Mouse (Mus musculus) stomach, postnatal 0 days (tissue): Measurements from ENCODE around the gene Adam1b. TPM values are rescaled to one million over a fixed set of nuclear protein-coding genes. Genes with fewer than 3 reads are reported as not detected.

Source experiments
- ATAC-seq: fragments of 200-750 bp; cut with Nextera tagmentation; 2 replicates; pipeline ENCODE4 v1.8.0; 2017; ENCODE audit not compliant: low FRiP score, low TSS enrichment
- DNase-seq: peaks from one replicate; pipeline ENCODE4 v3.0.0-alpha.2; 2016; ENCODE audit warnings: low spot score
- H3K27ac ChIP-seq: fragments of 300-500 bp; sonication (generic); replicated peaks from 2 replicates; pipeline ENCODE4 v1.5.1; 2014; ENCODE audit warnings: mild to moderate bottlenecking, control low read depth
- H3K27me3 ChIP-seq: fragments of 300-500 bp; sonication (generic); 2 replicates; pipeline ENCODE4 v1.6.1; 2014; ENCODE audit warnings: low read length; ENCODE audit not compliant: control insufficient read depth, insufficient read depth
- H3K36me3 ChIP-seq: fragments of 300-500 bp; sonication (generic); 2 replicates; pipeline ENCODE4 v1.6.1; 2014; ENCODE audit warnings: low read length, mixed read lengths; ENCODE audit not compliant: control insufficient read depth, insufficient read depth
- H3K4me1 ChIP-seq: fragments of 300-500 bp; sonication (generic); replicated peaks from 2 replicates; pipeline ENCODE4 v1.6.1; 2014; ENCODE audit warnings: antibody characterized with exemption; ENCODE audit not compliant: control insufficient read depth, insufficient read depth
- H3K4me2 ChIP-seq: fragments of 300-500 bp; sonication (generic); replicated peaks from 2 replicates; pipeline ENCODE4 v1.6.1; 2014; ENCODE audit warnings: low read depth, mild to moderate bottlenecking, control low read depth, moderate library complexity
- H3K4me3 ChIP-seq: fragments of 300-500 bp; sonication (generic); 2 replicates; pipeline ENCODE4 v1.5.1; 2014; ENCODE audit warnings: low read depth, low read length, control low read depth
- H3K9ac ChIP-seq: fragments of 300-500 bp; sonication (generic); 2 replicates; pipeline ENCODE4 v1.6.1; 2014; ENCODE audit warnings: mild to moderate bottlenecking, low read length, control low read depth, mixed read lengths
- H3K9me3 ChIP-seq: fragments of 300-500 bp; sonication (generic); 2 replicates; pipeline ENCODE4 v1.6.1; 2016; ENCODE audit warnings: low read length; ENCODE audit not compliant: control insufficient read depth
- CTCF ChIP-seq: IDR thresholded peaks from 2 replicates; pipeline ENCODE4 v1.5.1; 2016; ENCODE audit warnings: antibody characterized with exemption, low read depth, mild to moderate bottlenecking, moderate library complexity
- EP300 ChIP-seq: optimal IDR thresholded peaks from 2 replicates; pipeline ENCODE3; 2016; ENCODE audit warnings: antibody characterized with exemption
- WGBS: fragments of 180-500 bp; shearing (Covaris S2); extraction: QIAGEN DNeasy Blood & Tissue Kit; methylation state at CpG from one replicate; pipeline ENCODE4 v1.1.7; 2014; 5-methylcytosine and 5-hydroxymethylcytosine counted together
- polyA plus RNA-seq: library from polyadenylated mRNA; unstranded; fragments of >200 nt; fragmentation: Nextera tagmentation; extraction: Ambion mirVana; gene quantifications from 2 replicates; pipeline ENCODE4 v1.2.1, GENCODE M21; 2015

The Adam1b gene
- polyA plus RNA-seq, 1 experiment from 2014 or later: not detected

- no peak overlapping the region for H3K4me3 ChIP-seq
- TF ChIP-seq EP300 (no peak), CTCF (no peak)
- H3K36me3 ChIP-seq: no peaks in the 10 kb centered on the region
- no peak overlapping the region for H3K9ac ChIP-seq
- WGBS: 71% methylated on average over 5 of the region's 5 CpGs
- H3K9me3 ChIP-seq: no peaks in the 10 kb centered on the region
- no peak overlapping the region for H3K4me2 ChIP-seq
- H3K27ac ChIP-seq: 0 out of 2 replicates have a peak overlapping the region, but pooled peaks have one; percentile 6
- DNase-seq (no peak), ATAC-seq (no peak)
- H3K27me3 ChIP-seq: no peaks in the 10 kb centered on the region
- H3K4me1 ChIP-seq: no peaks in the 10 kb centered on the region
Measured at GRCm38 (mm10) chr5:121463601-121464250, 39.5 kb downstream of the Adam1b start.

GRCm38 (mm10) chr5:121462967-121463366 is 40.3 kb downstream of the Adam1b start:
- no peak overlapping the region for H3K4me2 ChIP-seq
- no peaks in the 10 kb centered on the region for H3K36me3 ChIP-seq
- DNase-seq: peak; percentile 47
- WGBS: 61% methylated on average over 5 of the region's 5 CpGs
- ATAC-seq: peak; percentile 75
- no peaks in the 10 kb centered on the region for H3K9me3 ChIP-seq
- no peak overlapping the region for H3K9ac ChIP-seq
- no peaks in the 10 kb centered on the region for H3K27me3 ChIP-seq
- TF ChIP-seq CTCF (no peak), EP300 (no peak)
- H3K4me1 ChIP-seq: no peaks in the 10 kb centered on the region
- no peak overlapping the region for H3K4me3 ChIP-seq
- H3K27ac ChIP-seq: no peak overlapping the region

GRCm38 (mm10) chr5:121462171-121462502 is 41.1 kb downstream of the Adam1b start:
- Histone ChIP-seq H3K27ac (no peak overlapping the region), H3K4me1 (no peaks in the 10 kb centered on the region), H3K9me3 (no peaks in the 10 kb centered on the region), H3K9ac (no peak overlapping the region), H3K4me2 (no peak overlapping the region), H3K4me3 (no peak overlapping the region), H3K36me3 (no peaks in the 10 kb centered on the region), H3K27me3 (no peaks in the 10 kb centered on the region)
- DNase-seq: no peak
- TF ChIP-seq EP300: no peak
- no peak for TF ChIP-seq CTCF
- ATAC-seq: no peak
- WGBS: 48% methylated on average over 1 of the region's 1 CpGs

- WGBS: 54% methylated on average over 4 of the region's 4 CpGs
- no peaks in the 10 kb centered on the region for H3K36me3 ChIP-seq
- no peak overlapping the region for H3K4me2 ChIP-seq
- no peak overlapping the region for H3K4me3 ChIP-seq
- ATAC-seq (no peak), DNase-seq (no peak)
- no peaks in the 10 kb centered on the region for H3K9me3 ChIP-seq
- H3K4me1 ChIP-seq: no peaks in the 10 kb centered on the region
- no peaks in the 10 kb centered on the region for H3K27me3 ChIP-seq
- H3K27ac ChIP-seq: no peak overlapping the region
- TF ChIP-seq CTCF (no peak), EP300 (no peak)
- H3K9ac ChIP-seq: no peak overlapping the region
Measured at GRCm38 (mm10) chr5:121461339-121462170, 41.7 kb downstream of the Adam1b start.

- no peak overlapping the region for H3K9ac ChIP-seq
- no peak overlapping the region for H3K4me2 ChIP-seq
- 39% methylated on average over 9 of the region's 9 CpGs for WGBS
- H3K27me3 ChIP-seq: no peaks in the 10 kb centered on the region
- no peaks in the 10 kb centered on the region for H3K9me3 ChIP-seq
- DNase-seq: no peak
- no peak for TF ChIP-seq EP300
- TF ChIP-seq CTCF: no peak
- peak overlapping the region; percentile 98 for H3K27ac ChIP-seq
- no peak overlapping the region for H3K4me3 ChIP-seq
- peaks cover 8% of the 10 kb centered on the region for H3K4me1 ChIP-seq
- no peaks in the 10 kb centered on the region for H3K36me3 ChIP-seq
- ATAC-seq: no peak
Measured at GRCm38 (mm10) chr5:121455510-121456265, 47.5 kb downstream of the Adam1b start.
